Mouse (Mus musculus) heart, embryonic 13.5 days (tissue): ENCODE measurements around the gene Cpa3. TPM values are rescaled to one million over a fixed set of nuclear protein-coding genes. Genes with fewer than 3 reads are reported as not detected.

Experiments used
- ATAC-seq: fragments of 200-750 bp; cut with Nextera tagmentation; 2 replicates; pipeline ENCODE4 v1.8.0; 2017; ENCODE audit warnings: moderate TSS enrichment; ENCODE audit not compliant: insufficient number of reproducible peaks, low FRiP score, low TSS enrichment; ENCODE audit errors: extremely low read depth
- H3K27ac ChIP-seq: fragments of 300-500 bp; sonication (generic); replicated peaks from 2 replicates; pipeline ENCODE4 v1.5.1; 2015; ENCODE audit warnings: moderate library complexity, mild to moderate bottlenecking, inconsistent platforms
- H3K27me3 ChIP-seq: fragments of 300-500 bp; sonication (generic); replicated peaks from 2 replicates; pipeline ENCODE4 v1.6.1; 2015; ENCODE audit warnings: mild to moderate bottlenecking, inconsistent platforms
- H3K36me3 ChIP-seq: fragments of 300-500 bp; sonication (generic); 2 replicates; pipeline ENCODE4 v1.6.1; 2015; ENCODE audit warnings: mild to moderate bottlenecking, inconsistent platforms
- H3K4me1 ChIP-seq: fragments of 300-500 bp; sonication (generic); 2 replicates; pipeline ENCODE4 v1.6.1; 2015; ENCODE audit warnings: inconsistent platforms
- H3K4me2 ChIP-seq: fragments of 300-500 bp; sonication (generic); 2 replicates; pipeline ENCODE4 v1.6.1; 2015; ENCODE audit warnings: inconsistent platforms, mild to moderate bottlenecking, moderate library complexity
- H3K4me3 ChIP-seq: fragments of 300-500 bp; sonication (generic); 2 replicates; pipeline ENCODE4 v1.5.1; 2015; ENCODE audit warnings: moderate library complexity, mild to moderate bottlenecking, inconsistent platforms
- H3K9ac ChIP-seq: fragments of 300-500 bp; sonication (generic); 2 replicates; pipeline ENCODE4 v1.6.1; 2015; ENCODE audit warnings: inconsistent platforms, mild to moderate bottlenecking, moderate library complexity
- H3K9me3 ChIP-seq: fragments of 300-500 bp; sonication (generic); 2 replicates; pipeline ENCODE4 v1.6.1; 2016; ENCODE audit warnings: inconsistent platforms
- WGBS: fragments of 180-500 bp; shearing (Covaris S2); methylation state at CpG from one replicate; pipeline ENCODE4 v1.1.7; 2015; ENCODE audit warnings: mixed read lengths; 5-methylcytosine and 5-hydroxymethylcytosine counted together
- polyA plus RNA-seq: library from polyadenylated mRNA; unstranded; fragments of >200 nt; fragmentation: Nextera tagmentation; extraction: Ambion mirVana; gene quantifications from 2 replicates; pipeline ENCODE4 v1.2.1, GENCODE M21; 2015

Gene Cpa3
- polyA plus RNA-seq: 2.0 and 2.3 TPM in 2 replicates

- Histone ChIP-seq H3K4me3 (no peak within 1 kb of the TSS), H3K9me3 (no peaks in the 10 kb centered on the region)
- no peak for ATAC-seq
Observed at GRCm38 (mm10) chr3:20242050-20242449, at the start of gene Cpa3. Gene Cpa3, minus strand, starts transcription at chr3:20242181.

GRCm38 (mm10) chr3:20291370-20291769, 49.4 kb upstream of the Cpa3 start:
- no peak overlapping the region for H3K4me2 ChIP-seq
- no peaks in the 10 kb centered on the region for H3K36me3 ChIP-seq
- no peaks in the 10 kb centered on the region for H3K4me1 ChIP-seq
- no peak overlapping the region for H3K9ac ChIP-seq
- ATAC-seq: no peak
- H3K4me3 ChIP-seq: no peak overlapping the region
- 0 out of 2 replicates have a peak, but pooled peaks cover 2% of the 10 kb centered on the region for H3K9me3 ChIP-seq
- H3K27ac ChIP-seq: no peak overlapping the region
- H3K27me3 ChIP-seq: no peaks in the 10 kb centered on the region

More at GRCm38 (mm10) chr3:20242050-20242449, at the start of gene Cpa3:
- Histone ChIP-seq H3K36me3 (no peaks in the 10 kb centered on the region), H3K4me2 (no peak within 1 kb of the TSS), H3K27me3 (no peaks in the 10 kb centered on the region), H3K9ac (no peak within 1 kb of the TSS), H3K27ac (no peak within 1 kb of the TSS), H3K4me1 (no peaks in the 10 kb centered on the region; the same call in 1 of the 2 replicates)
- WGBS: 61% methylated on average over 3 of the region's 3 CpGs

GRCm38 (mm10) chr3:20288761-20289160, 46.8 kb upstream of the Cpa3 start:
- no peaks in the 10 kb centered on the region for H3K4me1 ChIP-seq
- H3K4me2 ChIP-seq: no peak overlapping the region
- no peaks in the 10 kb centered on the region for H3K27me3 ChIP-seq
- ATAC-seq: no peak
- no peak overlapping the region for H3K9ac ChIP-seq
- 0 out of 2 replicates have a peak, but pooled peaks cover 2% of the 10 kb centered on the region for H3K9me3 ChIP-seq
- no peak overlapping the region for H3K4me3 ChIP-seq
- 78% methylated on average over 2 of the region's 2 CpGs for WGBS
- no peak overlapping the region for H3K27ac ChIP-seq
- no peaks in the 10 kb centered on the region for H3K36me3 ChIP-seq

GRCm38 (mm10) chr3:20281796-20282195, 39.8 kb upstream of the Cpa3 start:
- WGBS: 37% methylated on average over 1 of the region's 1 CpGs
- Histone ChIP-seq H3K27me3 (no peaks in the 10 kb centered on the region), H3K4me2 (no peak overlapping the region), H3K4me3 (no peak overlapping the region), H3K9me3 (no peaks in the 10 kb centered on the region), H3K36me3 (no peaks in the 10 kb centered on the region), H3K27ac (no peak overlapping the region), H3K4me1 (no peaks in the 10 kb centered on the region), H3K9ac (no peak overlapping the region)
- no peak for ATAC-seq

- no peak within 1 kb of the TSS for H3K9ac ChIP-seq
- H3K9me3 ChIP-seq: no peaks in the 10 kb centered on the region
- no peak within 1 kb of the TSS for H3K4me2 ChIP-seq
- H3K27ac ChIP-seq: no peak within 1 kb of the TSS
- no peaks in the 10 kb centered on the region for H3K36me3 ChIP-seq
- H3K4me1 ChIP-seq: no peaks in the 10 kb centered on the region
- H3K4me3 ChIP-seq: no peak within 1 kb of the TSS
- H3K27me3 ChIP-seq: no peaks in the 10 kb centered on the region
- WGBS: 72% methylated on average over 3 of the region's 3 CpGs
- no peak for ATAC-seq
Observed at GRCm38 (mm10) chr3:20275633-20276032, 33.7 kb upstream of the Cpa3 start, which contains the start of gene Cpb1. Gene Cpb1, minus strand, starts transcription at chr3:20275733.

- no peaks in the 10 kb centered on the region for H3K9me3 ChIP-seq
- no peak for ATAC-seq
- WGBS: 22% methylated on average over 9 of the region's 9 CpGs
- no peak overlapping the region for H3K4me3 ChIP-seq
- 0 out of 2 replicates have a peak overlapping the region, but pooled peaks have one; percentile 24 for H3K27ac ChIP-seq
- H3K36me3 ChIP-seq: no peaks in the 10 kb centered on the region
- peaks cover 16% of the 10 kb centered on the region for H3K4me1 ChIP-seq
- no peak overlapping the region for H3K4me2 ChIP-seq
- no peak overlapping the region for H3K9ac ChIP-seq
- H3K27me3 ChIP-seq: no peaks in the 10 kb centered on the region
Observed at GRCm38 (mm10) chr3:20254566-20255479, 12.8 kb upstream of the Cpa3 start.

GRCm38 (mm10) chr3:20243913-20244312, 1.9 kb upstream of the Cpa3 start:
- H3K4me2 ChIP-seq: no peak overlapping the region
- H3K9ac ChIP-seq: no peak overlapping the region
- ATAC-seq: no peak
- no peak overlapping the region for H3K27ac ChIP-seq
- no peak overlapping the region for H3K4me3 ChIP-seq
- H3K36me3 ChIP-seq: no peaks in the 10 kb centered on the region
- H3K4me1 ChIP-seq: no peaks in the 10 kb centered on the region
- H3K9me3 ChIP-seq: no peaks in the 10 kb centered on the region
- 55% methylated on average over 1 of the region's 1 CpGs for WGBS
- no peaks in the 10 kb centered on the region for H3K27me3 ChIP-seq

GRCm38 (mm10) chr3:20239741-20240140, 2.2 kb downstream of the Cpa3 start:
- Histone ChIP-seq H3K4me2 (no peak overlapping the region), H3K36me3 (no peaks in the 10 kb centered on the region), H3K4me3 (no peak overlapping the region), H3K9me3 (no peaks in the 10 kb centered on the region), H3K9ac (no peak overlapping the region), H3K27ac (no peak overlapping the region), H3K27me3 (no peaks in the 10 kb centered on the region), H3K4me1 (peaks cover 2% of the 10 kb centered on the region; the same call in 1 of the 2 replicates)
- ATAC-seq: no peak
- WGBS: 77% methylated on average over 3 of the region's 3 CpGs

GRCm38 (mm10) chr3:20236965-20237364, 5.0 kb downstream of the Cpa3 start:
- no peak overlapping the region for H3K27ac ChIP-seq
- no peak overlapping the region for H3K9ac ChIP-seq
- no peaks in the 10 kb centered on the region for H3K9me3 ChIP-seq
- H3K36me3 ChIP-seq: no peaks in the 10 kb centered on the region
- 29% methylated on average over 1 of the region's 1 CpGs for WGBS
- H3K27me3 ChIP-seq: no peaks in the 10 kb centered on the region
- no peak overlapping the region for H3K4me2 ChIP-seq
- no peak; the same call in 1 of the 2 replicates for ATAC-seq
- H3K4me3 ChIP-seq: no peak overlapping the region
- H3K4me1 ChIP-seq: peaks cover 2% of the 10 kb centered on the region; the same call in 1 of the 2 replicates

GRCm38 (mm10) chr3:20229027-20229426, 13.0 kb downstream of the Cpa3 start:
- no peaks in the 10 kb centered on the region for H3K36me3 ChIP-seq
- H3K27me3 ChIP-seq: no peaks in the 10 kb centered on the region
- WGBS: 72% methylated on average over 1 of the region's 1 CpGs
- no peak overlapping the region for H3K4me3 ChIP-seq
- H3K9me3 ChIP-seq: no peaks in the 10 kb centered on the region
- H3K4me1 ChIP-seq: no peaks in the 10 kb centered on the region
- H3K27ac ChIP-seq: no peak overlapping the region
- H3K4me2 ChIP-seq: no peak overlapping the region
- ATAC-seq: no peak
- H3K9ac ChIP-seq: no peak overlapping the region

GRCm38 (mm10) chr3:20225429-20225828, 16.6 kb downstream of the Cpa3 start:
- Histone ChIP-seq H3K4me3 (no peak overlapping the region), H3K4me1 (no peaks in the 10 kb centered on the region), H3K36me3 (no peaks in the 10 kb centered on the region), H3K9me3 (no peaks in the 10 kb centered on the region), H3K27me3 (no peaks in the 10 kb centered on the region), H3K9ac (no peak overlapping the region), H3K4me2 (no peak overlapping the region), H3K27ac (no peak overlapping the region)
- WGBS: 72% methylated on average over 2 of the region's 2 CpGs
- no peak for ATAC-seq
